Mouse (Mus musculus): ENCODE results near the gene Ocel1. TPM values are rescaled to one million over a fixed set of nuclear protein-coding genes. Genes with fewer than 3 reads are reported as not detected.

Gene Ocel1
- polyA plus RNA-seq, 1 experiment from 2014 or later: 11.1 TPM

DNA sequence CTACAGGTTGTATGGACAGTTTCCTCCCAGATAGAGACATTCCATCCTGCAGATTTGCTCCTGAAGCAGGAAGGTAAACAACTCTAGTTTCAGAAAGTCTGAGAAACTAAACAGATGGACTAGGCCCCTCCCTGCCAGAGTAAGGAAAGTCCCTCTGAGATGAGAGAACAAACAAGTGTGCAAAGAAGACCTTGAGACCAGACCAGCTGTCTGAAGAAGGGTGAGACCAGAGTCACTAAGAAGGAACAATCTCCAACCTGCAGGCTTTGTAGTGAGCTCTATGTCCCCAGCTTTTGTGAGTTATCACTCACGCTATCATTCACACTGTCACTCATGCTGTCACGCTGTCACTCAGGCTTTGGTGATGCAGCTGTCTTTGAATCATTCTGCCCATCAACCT is 20.6 kb downstream of the Ocel1 start:
- no peak overlapping the region for H3K27ac ChIP-seq (ENCODE audit: low read length)
- H3K36me3 ChIP-seq (ENCODE audit: insufficient read depth, low read length): no peaks in the 10 kb centered on the region
- H3K9me3 ChIP-seq (ENCODE audit: low read length): no peaks in the 10 kb centered on the region
- H3K27me3 ChIP-seq (replicated peaks; ENCODE audit: insufficient read depth, low read length): no peaks in the 10 kb centered on the region
- no peaks in the 10 kb centered on the region for H3K4me1 ChIP-seq (ENCODE audit: insufficient read depth, low read depth, low read length)
- ATAC-seq (no peak), DNase-seq (ENCODE audit: low spot score) (no peak)
- no peak overlapping the region for H3K4me3 ChIP-seq (ENCODE audit: low read depth, low read length)
- no peak overlapping the region for H3K9ac ChIP-seq (replicated peaks; ENCODE audit: low read depth)
- WGBS: 94% methylated on average over 2 of the region's 2 CpGs
- no peak overlapping the region for H3K4me2 ChIP-seq (replicated peaks; ENCODE audit: low read depth, low read length)
- TF ChIP-seq EP300 (IDR thresholded peaks at IDR 0.05) (no peak), CTCF (IDR thresholded peaks at IDR 0.05) (no peak)

DNA sequence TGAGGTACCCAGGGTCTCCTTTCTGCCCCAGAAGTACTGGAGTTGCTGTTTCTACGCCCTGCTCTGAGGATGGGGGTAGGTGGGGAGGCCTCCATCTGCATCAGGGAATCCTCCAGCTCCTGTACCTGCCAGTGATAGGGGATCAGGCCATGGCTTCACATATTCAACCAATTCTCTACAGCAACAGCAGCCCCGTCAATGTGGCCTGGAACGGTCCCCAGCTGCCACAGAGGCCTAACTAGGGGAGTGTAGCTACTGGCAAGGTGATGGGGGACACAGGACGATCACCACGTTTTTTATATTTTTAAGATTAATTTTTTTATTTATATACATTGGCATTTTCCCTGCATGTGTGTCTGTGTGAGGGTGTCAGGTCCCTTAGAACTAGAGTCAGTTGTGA is 21.3 kb downstream of the Ocel1 start:
- 80% methylated on average over 5 of the region's 5 CpGs for WGBS
- ATAC-seq (no peak), DNase-seq (ENCODE audit: low spot score) (no peak)
- no peak for TF ChIP-seq CTCF (IDR thresholded peaks at IDR 0.05)
- TF ChIP-seq EP300 (IDR thresholded peaks at IDR 0.05): no peak
- H3K4me1 ChIP-seq (ENCODE audit: insufficient read depth, low read depth, low read length): peaks cover 2% of the 10 kb centered on the region; the same call in 1 of the 2 replicates
- no peaks in the 10 kb centered on the region for H3K9me3 ChIP-seq (ENCODE audit: low read length)
- H3K9ac ChIP-seq (replicated peaks; ENCODE audit: low read depth): no peak overlapping the region
- H3K27ac ChIP-seq (ENCODE audit: low read length): no peak overlapping the region
- H3K4me2 ChIP-seq (replicated peaks; ENCODE audit: low read depth, low read length): no peak overlapping the region
- no peaks in the 10 kb centered on the region for H3K27me3 ChIP-seq (replicated peaks; ENCODE audit: insufficient read depth, low read length)
- no peaks in the 10 kb centered on the region for H3K36me3 ChIP-seq (ENCODE audit: insufficient read depth, low read length)
- no peak overlapping the region for H3K4me3 ChIP-seq (ENCODE audit: low read depth, low read length)

DNA sequence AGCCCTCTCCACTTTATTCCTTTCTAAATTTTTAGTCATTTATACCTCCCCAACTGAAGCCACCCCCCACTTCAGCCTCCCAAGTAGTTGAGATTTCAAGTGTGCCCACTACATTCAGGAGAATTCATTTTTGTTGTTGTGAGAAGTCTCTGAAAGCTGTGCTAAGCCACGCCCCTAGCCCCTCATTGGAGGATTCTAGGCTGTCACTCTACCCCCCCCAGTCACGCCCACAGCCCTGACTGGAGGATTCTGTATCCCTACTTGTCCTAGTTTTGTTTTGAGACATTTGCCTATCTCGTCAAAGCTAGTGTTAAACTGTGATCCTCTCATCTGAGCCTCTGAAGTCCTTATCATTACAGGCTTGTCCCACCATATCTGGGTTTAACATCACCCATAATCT is 21.8 kb downstream of the Ocel1 start:
- Histone ChIP-seq H3K27me3 (replicated peaks; ENCODE audit: insufficient read depth, low read length) (no peaks in the 10 kb centered on the region), H3K36me3 (ENCODE audit: insufficient read depth, low read length) (no peaks in the 10 kb centered on the region), H3K4me3 (ENCODE audit: low read depth, low read length) (no peak overlapping the region), H3K9me3 (ENCODE audit: low read length) (no peaks in the 10 kb centered on the region), H3K27ac (ENCODE audit: low read length) (no peak overlapping the region), H3K4me2 (replicated peaks; ENCODE audit: low read depth, low read length) (no peak overlapping the region), H3K9ac (replicated peaks; ENCODE audit: low read depth) (no peak overlapping the region), H3K4me1 (ENCODE audit: insufficient read depth, low read depth, low read length) (peaks cover 6% of the 10 kb centered on the region; the same call in 1 of the 2 replicates)
- ATAC-seq: peak; percentile 43
- DNase-seq (ENCODE audit: low spot score): peak; percentile 84
- TF ChIP-seq EP300 (IDR thresholded peaks at IDR 0.05) (no peak), CTCF (IDR thresholded peaks at IDR 0.05) (no peak)
- 6% methylated on average over 3 of the region's 3 CpGs for WGBS

DNA sequence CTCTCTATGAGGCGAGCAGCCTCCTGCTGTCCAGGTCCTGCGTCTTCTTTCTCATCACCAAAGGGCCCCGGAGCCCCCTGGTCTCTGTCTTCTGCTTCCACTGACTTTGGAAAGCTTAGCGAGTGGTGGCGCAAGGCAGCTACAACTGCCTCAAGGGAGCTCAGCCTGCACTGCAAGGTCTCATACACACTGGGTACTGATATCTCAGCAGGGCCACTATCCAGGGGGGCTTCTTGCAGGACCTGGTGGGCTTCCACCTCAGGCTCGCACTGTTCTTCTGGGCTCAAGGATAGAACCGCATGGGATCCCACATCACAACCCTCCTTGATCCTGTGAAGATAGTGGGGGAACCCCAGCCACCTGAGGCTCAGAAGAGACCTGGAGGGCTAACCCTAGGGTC is 23.4 kb downstream of the Ocel1 start:
- Histone ChIP-seq H3K4me1 (ENCODE audit: insufficient read depth, low read depth, low read length) (peaks cover 6% of the 10 kb centered on the region; the same call in 1 of the 2 replicates), H3K27me3 (replicated peaks; ENCODE audit: insufficient read depth, low read length) (no peaks in the 10 kb centered on the region), H3K36me3 (ENCODE audit: insufficient read depth, low read length) (0 out of 2 replicates have a peak, but pooled peaks cover 3% of the 10 kb centered on the region), H3K27ac (ENCODE audit: low read length) (peak overlapping the region; percentile 69; the same call in 1 of the 2 replicates), H3K9me3 (ENCODE audit: low read length) (no peaks in the 10 kb centered on the region), H3K9ac (replicated peaks; ENCODE audit: low read depth) (no peak overlapping the region), H3K4me2 (replicated peaks; ENCODE audit: low read depth, low read length) (peak overlapping the region; percentile 47), H3K4me3 (ENCODE audit: low read depth, low read length) (peak overlapping the region; percentile 3; the same call in 1 of the 2 replicates)
- DNase-seq (ENCODE audit: low spot score) (no peak), ATAC-seq (no peak)
- WGBS: 68% methylated on average over 7 of the region's 7 CpGs
- TF ChIP-seq EP300 (IDR thresholded peaks at IDR 0.05): no peak
- TF ChIP-seq CTCF (IDR thresholded peaks at IDR 0.05): no peak

DNA sequence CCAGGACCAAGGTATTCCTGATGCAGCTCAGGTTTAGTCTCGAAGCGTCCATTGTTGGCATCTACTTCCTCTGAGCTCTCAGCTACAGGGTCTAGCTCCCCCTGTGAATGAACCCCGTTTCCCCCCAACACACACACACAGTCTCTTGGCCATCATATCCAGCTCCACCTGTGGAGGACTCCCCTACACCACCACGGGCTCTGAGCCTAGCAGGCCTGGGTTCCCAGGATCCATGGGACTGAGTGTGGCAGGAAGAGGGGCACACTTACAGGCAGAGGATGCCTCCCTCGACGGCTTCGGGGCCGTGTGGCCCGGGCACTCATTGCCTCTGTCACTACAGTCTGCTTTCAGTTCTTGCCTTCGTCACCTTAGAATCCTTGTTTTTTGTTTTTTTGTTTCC is 24.0 kb downstream of the Ocel1 start:
- TF ChIP-seq CTCF (IDR thresholded peaks at IDR 0.05) (no peak), EP300 (IDR thresholded peaks at IDR 0.05) (no peak)
- ATAC-seq (no peak), DNase-seq (ENCODE audit: low spot score) (no peak)
- Histone ChIP-seq H3K4me3 (ENCODE audit: low read depth, low read length) (peak overlapping the region; percentile 19), H3K4me1 (ENCODE audit: insufficient read depth, low read depth, low read length) (peaks cover 6% of the 10 kb centered on the region; the same call in 1 of the 2 replicates), H3K9me3 (ENCODE audit: low read length) (no peaks in the 10 kb centered on the region), H3K36me3 (ENCODE audit: insufficient read depth, low read length) (0 out of 2 replicates have a peak, but pooled peaks cover 5% of the 10 kb centered on the region), H3K4me2 (replicated peaks; ENCODE audit: low read depth, low read length) (peak overlapping the region; percentile 47), H3K27ac (ENCODE audit: low read length) (peak overlapping the region; percentile 69), H3K27me3 (replicated peaks; ENCODE audit: insufficient read depth, low read length) (no peaks in the 10 kb centered on the region), H3K9ac (replicated peaks; ENCODE audit: low read depth) (no peak overlapping the region)
- 57% methylated on average over 10 of the region's 10 CpGs for WGBS

DNA sequence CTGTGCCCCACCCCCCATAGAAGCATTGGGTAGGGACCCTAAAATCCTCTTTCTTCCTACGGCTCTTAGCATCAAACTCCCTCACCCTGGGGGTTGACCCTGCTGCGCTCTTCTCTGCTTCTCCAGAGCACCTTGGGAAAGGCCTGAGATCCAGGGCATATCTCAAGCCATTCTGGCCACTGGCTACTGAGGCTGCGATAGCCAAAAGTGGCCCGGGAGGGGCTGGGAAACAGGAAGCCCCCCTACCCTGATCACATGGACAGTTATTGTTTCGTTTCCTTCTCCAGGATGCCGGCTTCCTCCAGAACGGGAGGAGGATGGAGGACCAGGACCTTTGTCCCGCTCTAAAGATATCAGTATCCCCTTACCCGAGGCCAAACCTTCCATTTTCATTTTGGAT is 24.5 kb downstream of the Ocel1 start, which contains the start of gene Ushbp1:
Gene Ushbp1 (minus strand): TSS at position 174 of the 400 bp plus-strand sequence.
- Histone ChIP-seq H3K27ac (ENCODE audit: low read length) (peak within 1 kb of the TSS; percentile 71), H3K4me3 (ENCODE audit: low read depth, low read length) (peak within 1 kb of the TSS; percentile 59), H3K27me3 (replicated peaks; ENCODE audit: insufficient read depth, low read length) (no peaks in the 10 kb centered on the region), H3K4me2 (replicated peaks; ENCODE audit: low read depth, low read length) (peak within 1 kb of the TSS; percentile 64), H3K4me1 (ENCODE audit: insufficient read depth, low read depth, low read length) (peaks cover 6% of the 10 kb centered on the region; the same call in 1 of the 2 replicates), H3K9me3 (ENCODE audit: low read length) (no peaks in the 10 kb centered on the region), H3K9ac (replicated peaks; ENCODE audit: low read depth) (no peak within 1 kb of the TSS; the same call in 1 of the 2 replicates), H3K36me3 (ENCODE audit: insufficient read depth, low read length) (0 out of 2 replicates have a peak, but pooled peaks cover 5% of the 10 kb centered on the region)
- TF ChIP-seq CTCF (IDR thresholded peaks at IDR 0.05) (no peak), EP300 (IDR thresholded peaks at IDR 0.05) (peak; percentile 75)
- ATAC-seq: peak; percentile 4; the same call in 1 of the 2 replicates
- DNase-seq (ENCODE audit: low spot score): no peak
- WGBS: 64% methylated on average over 9 of the region's 9 CpGs
